ENCODE assay signal across 19 mouse cellular contexts in the genomic region with DNA sequence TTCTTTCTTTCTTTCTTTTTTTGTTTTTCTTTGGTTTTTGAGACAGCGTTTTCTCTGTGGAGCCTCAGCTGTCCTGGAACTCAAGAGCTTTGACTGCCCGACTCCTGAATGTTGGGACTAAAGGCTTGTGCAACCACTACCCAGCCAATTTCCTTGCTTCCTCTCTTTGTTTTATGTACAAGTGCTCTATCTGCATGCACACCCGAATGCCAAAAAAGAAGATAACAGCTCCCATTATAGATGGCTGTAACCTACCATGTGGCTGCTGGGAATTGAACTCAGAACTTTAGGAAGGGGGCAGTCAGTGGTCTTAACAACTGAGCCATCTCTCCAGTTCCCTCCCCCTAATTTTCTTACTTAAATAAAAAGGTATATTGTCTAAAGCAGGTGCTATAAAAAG.
A peak's percentile ranks its signal among the peaks of the same experiment; 100 is the strongest.
DNase-seq lines count a peak whose midpoint lies in the region; ATAC-seq and TF ChIP-seq lines count a peak whose summit lies in the region.
"Had no signal": no experiment of that assay in that cellular context is flagged by ENCODE, and none has a peak within 500 bp of the region (broad histone marks: within the 10 kb centered on the region; RNA-seq: fewer than 3 reads in every experiment).

No protein-coding gene starts in this region.

- no peak for TF ChIP-seq POLR2A in MEL (IDR thresholded peaks at IDR 0.05; ENCODE audit: control insufficient read depth in 1 of 2, insufficient read depth in 1 of 2, low read depth in 1 of 2, low read length in 2 of 2, poor library complexity in 1 of 2)

- H3K27me3 ChIP-seq in MEL (ENCODE audit: control insufficient read depth in 1 of 2, insufficient read depth in 2 of 2, low read length in 2 of 2): no peaks in the 10 kb centered on the region
- H3K27me3 ChIP-seq: CH12.LX, Patski had no signal

- H3K4me3 ChIP-seq in MEL (ENCODE audit: control insufficient read depth in 1 of 2, insufficient read depth in 1 of 2, low read depth in 2 of 2, low read length in 2 of 2): no peak overlapping the region

- no peak overlapping the region; the same call in 1 of the 2 replicates for H3K9ac ChIP-seq in MEL (ENCODE audit: control insufficient read depth, low read depth, low read length, poor library complexity, severe bottlenecking)

- H3K27ac ChIP-seq in MEL (ENCODE audit: control insufficient read depth, low read depth, low read length): no peak overlapping the region

- no peak for TF ChIP-seq RAD21 in MEL (IDR thresholded peaks at IDR 0.05; ENCODE audit: low read depth, low read length)

- no peaks in the 10 kb centered on the region for H3K79me2 ChIP-seq in MEL (ENCODE audit: control insufficient read depth, insufficient read depth, low read length, poor library complexity)

- H3K36me3 ChIP-seq in MEL (ENCODE audit: control insufficient read depth in 1 of 2, insufficient read depth in 2 of 2, low read length in 2 of 2): peaks cover 0 to 45% of the 10 kb centered on the region in 2 experiments; a peak in 2 of 4 replicates

- H3K4me1 ChIP-seq in MEL (ENCODE audit: control insufficient read depth in 1 of 2, insufficient read depth in 2 of 2, low read length in 2 of 2): peaks cover 29 to 42% of the 10 kb centered on the region in 2 experiments

- peak; percentile 44 for DNase-seq in MEL (ENCODE audit: low read depth, low spot score)
- DNase-seq: adrenal gland, adult 2 months; adrenal gland, adult 8-10 months; adrenal gland, postnatal 10 days; adrenal gland, postnatal 14 days; adrenal gland, postnatal 25 days; adrenal gland, postnatal 36 days; B cell, adult 2 months; cerebellum, adult 11 months; cerebellum, adult 11-12 months; cerebellum, adult 18-20 months; cerebellum, adult 2 months; cerebellum, adult 8-10 months had no signal

- H3K9me3 ChIP-seq in MEL (replicated peaks; ENCODE audit: insufficient read depth, low read length): no peaks in the 10 kb centered on the region
- H3K9me3 ChIP-seq: G1E had no signal

- ATAC-seq in granulocyte monocyte progenitor cell, adult 5-6 weeks (replicated peaks; ENCODE audit: poor library complexity, severe bottlenecking): no peak
- ATAC-seq: activated CD4-positive, CD25-positive, alpha-beta regulatory T cell, adult 4 months; CD4-positive, CD25-positive, alpha-beta regulatory T cell, adult 4 months; Patski had no signal

- TF ChIP-seq EP300 in MEL (IDR thresholded peaks at IDR 0.05; ENCODE audit: low read depth in 1 of 2, low read length in 2 of 2): peak; percentile 49 to 55; a peak in 3 of 4 replicates

- no peak for TF ChIP-seq CTCF in MEL (IDR thresholded peaks at IDR 0.05 in 2 of 3, conservative IDR thresholded peaks at IDR 0.05 in 1 of 3; ENCODE audit: control insufficient read depth in 1 of 3, insufficient read depth in 1 of 3, low read depth in 2 of 3, low read length in 3 of 3, poor library complexity in 1 of 3, severe bottlenecking in 1 of 3)

TF ChIP-seq in MEL, 35 proteins besides CTCF, POLR2A, EP300 and RAD21:
- no peak for TF ChIP-seq MAZ (IDR thresholded peaks at IDR 0.05; ENCODE audit: low read depth, low read length)
- TF ChIP-seq JUND (IDR thresholded peaks at IDR 0.05; ENCODE audit: low read depth, low read length): no peak
- TF ChIP-seq UBTF (IDR thresholded peaks at IDR 0.05; ENCODE audit: borderline replicate concordance, insufficient read depth, low read depth, low read length): no peak
- TF ChIP-seq NRF1 (IDR thresholded peaks at IDR 0.05; ENCODE audit: insufficient read depth, low read depth, low read length, poor library complexity, severe bottlenecking): no peak
- no peak for TF ChIP-seq ZNF384 (IDR thresholded peaks at IDR 0.05; ENCODE audit: low read depth, low read length)
- peak; percentile 64; the same call in 1 of the 2 replicates for TF ChIP-seq TCF12 (IDR thresholded peaks at IDR 0.05; ENCODE audit: low read depth, low read length)
- no peak for TF ChIP-seq MXI1 (IDR thresholded peaks at IDR 0.05; ENCODE audit: low read depth, low read length)
- TF ChIP-seq MYB (IDR thresholded peaks at IDR 0.05; ENCODE audit: low read depth, low read length): no peak
- TF ChIP-seq GATA1 (IDR thresholded peaks at IDR 0.05; ENCODE audit: low read depth, low read length): peak; percentile 49; the same call in 1 of the 2 replicates
- no peak for TF ChIP-seq CHD1 (IDR thresholded peaks at IDR 0.05; ENCODE audit: low read depth, low read length)
- TF ChIP-seq ZKSCAN1 (IDR thresholded peaks at IDR 0.05; ENCODE audit: low read depth, low read length): no peak
- no peak for TF ChIP-seq BHLHE40 (IDR thresholded peaks at IDR 0.05; ENCODE audit: borderline replicate concordance, low read depth, low read length)
- TF ChIP-seq ZMIZ1 (IDR thresholded peaks at IDR 0.05; ENCODE audit: low read depth, low read length): no peak
- TF ChIP-seq MYC (IDR thresholded peaks at IDR 0.05; ENCODE audit: low read depth, low read length): peak; percentile 54; the same call in 1 of the 2 replicates
- TF ChIP-seq MEF2A (IDR thresholded peaks at IDR 0.05; ENCODE audit: extremely low read depth, insufficient replicate concordance, low read depth, low read length, poor library complexity, severe bottlenecking): no peak
